Mouse (Mus musculus) ES-E14 (cell line): ENCODE measurements around the gene Nfic. TPM values are rescaled to one million over a fixed set of nuclear protein-coding genes. Genes with fewer than 3 reads are reported as not detected.

Experiments used
- DNase-seq: peaks from one replicate; pipeline ENCODE4 v3.0.0-alpha.2; 2013; ENCODE audit warnings: low read depth, low spot score
- H3K27ac ChIP-seq: 2 replicates; pipeline ENCODE4 v1.5.1; 2012; ENCODE audit warnings: low read depth, mild to moderate bottlenecking, low read length, moderate library complexity, mixed read lengths; ENCODE audit not compliant: poor library complexity, insufficient read depth, severe bottlenecking
- H3K36me3 ChIP-seq: 2 replicates; pipeline ENCODE4 v1.6.1; 2012; ENCODE audit warnings: mild to moderate bottlenecking, low read length, moderate library complexity, mixed read lengths; ENCODE audit not compliant: control insufficient read depth, poor library complexity, insufficient read depth, severe bottlenecking
- H3K4me1 ChIP-seq, 2 experiments: fragments of 150-350 bp in 1 of 2; sonication (generic) in 1 of 2; 2 replicates each; pipeline ENCODE4 v1.6.1; 2012; ENCODE audit warnings: low read length in 2 of 2, mild to moderate bottlenecking in 1 of 2, mixed read lengths in 1 of 2; ENCODE audit not compliant: control insufficient read depth in 2 of 2, insufficient read depth in 2 of 2, poor library complexity in 1 of 2
- H3K4me3 ChIP-seq, 2 experiments: fragments of 150-350 bp in 1 of 2; sonication (generic) in 1 of 2; 2 replicates each; pipeline ENCODE4 v1.5.1; 2012; ENCODE audit warnings: low read length in 2 of 2, low read depth in 1 of 2, mild to moderate bottlenecking in 1 of 2, mixed read lengths in 1 of 2; ENCODE audit not compliant: insufficient read depth in 1 of 2, poor library complexity in 1 of 2, severe bottlenecking in 1 of 2
- H3K9ac ChIP-seq: 2 replicates; pipeline ENCODE4 v1.6.1; 2012; ENCODE audit warnings: low read depth, mild to moderate bottlenecking, low read length, mixed read lengths; ENCODE audit not compliant: poor library complexity, insufficient read depth, severe bottlenecking
- H3K9me3 ChIP-seq: fragments of 150-350 bp; sonication (generic); 2 replicates; pipeline ENCODE4 v1.6.1; 2012; ENCODE audit warnings: low read depth, mild to moderate bottlenecking, low read length; ENCODE audit not compliant: control insufficient read depth, insufficient read depth
- CHD2 ChIP-seq: IDR thresholded peaks from 2 replicates; pipeline ENCODE4 v1.6.1; 2014; ENCODE audit warnings: mild to moderate bottlenecking, low read depth, low read length, inconsistent platforms
- HCFC1 ChIP-seq: IDR thresholded peaks from 2 replicates; pipeline ENCODE4 v1.6.1; 2012; ENCODE audit warnings: low read length, inconsistent platforms, borderline replicate concordance; ENCODE audit not compliant: insufficient read depth
- MAFK ChIP-seq: IDR thresholded peaks from 2 replicates; pipeline ENCODE4 v1.6.1; 2014; ENCODE audit warnings: mild to moderate bottlenecking, low read depth, low read length, inconsistent platforms; ENCODE audit not compliant: insufficient read depth
- ZC3H11A ChIP-seq: IDR thresholded peaks from 2 replicates; pipeline ENCODE4 v1.6.1; 2012; ENCODE audit warnings: low read depth, mild to moderate bottlenecking, inconsistent platforms, low read length, borderline replicate concordance
- ZNF384 ChIP-seq: IDR thresholded peaks from 2 replicates; pipeline ENCODE4 v1.6.1; 2012; ENCODE audit warnings: low read depth, low read length, inconsistent platforms
- in situ Hi-C, 2 experiments: fragments of 600-800 bp; cut with MboI; formaldehyde crosslinking; loops; one replicate each; pipeline ENCODE4 v1.15.1; 2025; ENCODE audit warnings: low sequenced_read_pairs in 2 of 2, inconsistent platforms in 1 of 2; ENCODE audit not compliant: unreplicated experiment in 2 of 2
- total RNA-seq: library from RNA; depleted of rRNA; stranded (reverse); fragments of 300-350 nt; gene quantifications from 2 replicates; pipeline ENCODE4 v1.2.3, GENCODE M21; 2012

The Nfic gene
- total RNA-seq, 1 experiment: 4.9 TPM

- peak overlapping the region; percentile 63 for H3K9ac ChIP-seq
- peak; percentile 83 for DNase-seq
- H3K4me3 ChIP-seq: peak overlapping the region; percentile 63 to 67
- H3K9me3 ChIP-seq: no peaks in the 10 kb centered on the region
- H3K36me3 ChIP-seq: no peaks in the 10 kb centered on the region; the same call in 1 of the 2 replicates
- in situ Hi-C loops: no loop called here
- peaks cover 12 to 36% of the 10 kb centered on the region in 2 experiments for H3K4me1 ChIP-seq
- no peak for TF ChIP-seq ZC3H11A
- no peak for TF ChIP-seq MAFK
- no peak for TF ChIP-seq ZNF384
- TF ChIP-seq CHD2: no peak
- TF ChIP-seq HCFC1: no peak
- H3K27ac ChIP-seq: peak overlapping the region; percentile 25; the same call in 1 of the 2 replicates
Observed at GRCm38 (mm10) chr10:81464405-81465264, 9.2 kb upstream of the Nfic start.

- no peak for DNase-seq
- TF ChIP-seq ZNF384: no peak
- TF ChIP-seq HCFC1: no peak
- TF ChIP-seq CHD2: no peak
- no peak for TF ChIP-seq MAFK
- TF ChIP-seq ZC3H11A: no peak
- Histone ChIP-seq H3K27ac (no peak overlapping the region), H3K4me3 (peak overlapping the region in 1 of 2 experiments; percentile 63; a peak in 1 of 4 replicates), H3K9ac (no peak overlapping the region), H3K36me3 (no peaks in the 10 kb centered on the region; the same call in 1 of the 2 replicates), H3K9me3 (no peaks in the 10 kb centered on the region), H3K4me1 (peaks cover 12 to 36% of the 10 kb centered on the region in 2 experiments)
- in situ Hi-C loops: no loop called here
Observed at GRCm38 (mm10) chr10:81463531-81463930, 8.1 kb upstream of the Nfic start.

DNA sequence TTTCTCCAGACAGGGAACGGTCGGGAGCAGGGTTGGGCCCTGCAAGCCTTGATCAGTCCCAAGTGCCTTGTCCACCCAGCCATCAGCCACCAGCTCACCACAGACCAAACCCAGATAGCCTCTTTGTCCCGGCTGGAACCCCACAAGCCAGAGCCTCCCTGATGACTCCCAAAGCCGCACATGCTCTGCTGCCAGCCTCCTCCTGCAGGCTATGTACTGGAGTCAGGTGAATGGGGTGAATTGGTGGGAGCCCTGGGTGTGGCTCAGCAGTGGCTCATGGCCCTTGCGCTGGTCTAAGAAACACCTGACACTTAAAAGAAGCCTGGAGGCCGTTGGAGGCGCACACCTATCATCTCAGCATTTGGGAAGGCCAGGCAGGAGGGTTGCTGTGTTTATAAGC is 7.5 kb upstream of the Nfic start:
- Histone ChIP-seq H3K36me3 (no peaks in the 10 kb centered on the region; the same call in 1 of the 2 replicates), H3K4me3 (no peak overlapping the region), H3K27ac (no peak overlapping the region), H3K9me3 (no peaks in the 10 kb centered on the region), H3K4me1 (peaks cover 12 to 36% of the 10 kb centered on the region in 2 experiments), H3K9ac (no peak overlapping the region)
- TF ChIP-seq CHD2: no peak
- no peak for TF ChIP-seq ZC3H11A
- no peak for TF ChIP-seq MAFK
- DNase-seq: no peak
- in situ Hi-C loops: no loop called here

DNA sequence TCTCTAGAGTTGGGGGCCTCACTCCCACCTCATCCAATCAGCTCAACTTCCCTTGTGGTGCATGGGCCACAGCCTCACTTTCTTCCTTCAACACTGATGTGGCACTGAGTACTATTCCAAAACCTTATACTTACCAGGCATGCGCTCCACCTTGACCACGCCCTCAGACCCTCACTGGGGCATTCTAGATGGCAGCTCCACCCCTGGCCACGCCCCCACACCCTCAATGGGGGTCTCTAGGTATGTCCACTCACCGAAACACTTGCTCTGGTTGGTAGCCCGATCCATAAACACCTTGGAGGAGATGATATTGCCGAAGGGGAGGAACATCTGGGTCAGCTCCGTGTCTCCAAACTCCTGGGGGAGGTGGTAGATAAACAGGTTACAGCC is 7.0 kb upstream of the Nfic start:
- no peaks in the 10 kb centered on the region for H3K9me3 ChIP-seq
- in situ Hi-C loops: no loop called here
- peaks cover 12 to 36% of the 10 kb centered on the region in 2 experiments for H3K4me1 ChIP-seq
- no peak for DNase-seq
- H3K4me3 ChIP-seq: 0 out of 4 replicates have a peak overlapping the region, but pooled peaks of 1 of the 2 experiments have one; percentile 43
- no peak overlapping the region for H3K9ac ChIP-seq
- no peaks in the 10 kb centered on the region; the same call in 1 of the 2 replicates for H3K36me3 ChIP-seq
- TF ChIP-seq ZC3H11A: no peak
- TF ChIP-seq HCFC1: no peak
- no peak for TF ChIP-seq MAFK
- no peak for TF ChIP-seq ZNF384
- no peak for TF ChIP-seq CHD2
- H3K27ac ChIP-seq: no peak overlapping the region
